Mouse (Mus musculus) ES-E14 (cell line): Measurements from ENCODE around the gene Cebpg. TPM values are rescaled to one million over a fixed set of nuclear protein-coding genes. Genes with fewer than 3 reads are reported as not detected.

Source experiments
- DNase-seq: peaks from one replicate; pipeline ENCODE4 v3.0.0-alpha.2; 2013; ENCODE audit warnings: low read depth, low spot score
- H3K27ac ChIP-seq: 2 replicates; pipeline ENCODE4 v1.5.1; 2012; ENCODE audit warnings: low read depth, mild to moderate bottlenecking, low read length, moderate library complexity, mixed read lengths; ENCODE audit not compliant: poor library complexity, insufficient read depth, severe bottlenecking
- H3K36me3 ChIP-seq: 2 replicates; pipeline ENCODE4 v1.6.1; 2012; ENCODE audit warnings: mild to moderate bottlenecking, low read length, moderate library complexity, mixed read lengths; ENCODE audit not compliant: control insufficient read depth, poor library complexity, insufficient read depth, severe bottlenecking
- H3K4me1 ChIP-seq, 2 experiments: fragments of 150-350 bp in 1 of 2; sonication (generic) in 1 of 2; 2 replicates each; pipeline ENCODE4 v1.6.1; 2012; ENCODE audit warnings: low read length in 2 of 2, mild to moderate bottlenecking in 1 of 2, mixed read lengths in 1 of 2; ENCODE audit not compliant: control insufficient read depth in 2 of 2, insufficient read depth in 2 of 2, poor library complexity in 1 of 2
- H3K4me3 ChIP-seq, 2 experiments: fragments of 150-350 bp in 1 of 2; sonication (generic) in 1 of 2; 2 replicates each; pipeline ENCODE4 v1.5.1; 2012; ENCODE audit warnings: low read length in 2 of 2, low read depth in 1 of 2, mild to moderate bottlenecking in 1 of 2, mixed read lengths in 1 of 2; ENCODE audit not compliant: insufficient read depth in 1 of 2, poor library complexity in 1 of 2, severe bottlenecking in 1 of 2
- H3K9ac ChIP-seq: 2 replicates; pipeline ENCODE4 v1.6.1; 2012; ENCODE audit warnings: low read depth, mild to moderate bottlenecking, low read length, mixed read lengths; ENCODE audit not compliant: poor library complexity, insufficient read depth, severe bottlenecking
- H3K9me3 ChIP-seq: fragments of 150-350 bp; sonication (generic); 2 replicates; pipeline ENCODE4 v1.6.1; 2012; ENCODE audit warnings: low read depth, mild to moderate bottlenecking, low read length; ENCODE audit not compliant: control insufficient read depth, insufficient read depth
- CHD2 ChIP-seq: IDR thresholded peaks from 2 replicates; pipeline ENCODE4 v1.6.1; 2014; ENCODE audit warnings: mild to moderate bottlenecking, low read depth, low read length, inconsistent platforms
- HCFC1 ChIP-seq: IDR thresholded peaks from 2 replicates; pipeline ENCODE4 v1.6.1; 2012; ENCODE audit warnings: low read length, inconsistent platforms, borderline replicate concordance; ENCODE audit not compliant: insufficient read depth
- MAFK ChIP-seq: IDR thresholded peaks from 2 replicates; pipeline ENCODE4 v1.6.1; 2014; ENCODE audit warnings: mild to moderate bottlenecking, low read depth, low read length, inconsistent platforms; ENCODE audit not compliant: insufficient read depth
- ZC3H11A ChIP-seq: IDR thresholded peaks from 2 replicates; pipeline ENCODE4 v1.6.1; 2012; ENCODE audit warnings: low read depth, mild to moderate bottlenecking, inconsistent platforms, low read length, borderline replicate concordance
- ZNF384 ChIP-seq: IDR thresholded peaks from 2 replicates; pipeline ENCODE4 v1.6.1; 2012; ENCODE audit warnings: low read depth, low read length, inconsistent platforms
- in situ Hi-C, 2 experiments: fragments of 600-800 bp; cut with MboI; formaldehyde crosslinking; loops; one replicate each; pipeline ENCODE4 v1.15.1; 2025; ENCODE audit warnings: low sequenced_read_pairs in 2 of 2, inconsistent platforms in 1 of 2; ENCODE audit not compliant: unreplicated experiment in 2 of 2
- total RNA-seq: library from RNA; depleted of rRNA; stranded (reverse); fragments of 300-350 nt; gene quantifications from 2 replicates; pipeline ENCODE4 v1.2.3, GENCODE M21; 2012

The Cebpg gene
- total RNA-seq, 1 experiment, result 14.0 TPM

DNA sequence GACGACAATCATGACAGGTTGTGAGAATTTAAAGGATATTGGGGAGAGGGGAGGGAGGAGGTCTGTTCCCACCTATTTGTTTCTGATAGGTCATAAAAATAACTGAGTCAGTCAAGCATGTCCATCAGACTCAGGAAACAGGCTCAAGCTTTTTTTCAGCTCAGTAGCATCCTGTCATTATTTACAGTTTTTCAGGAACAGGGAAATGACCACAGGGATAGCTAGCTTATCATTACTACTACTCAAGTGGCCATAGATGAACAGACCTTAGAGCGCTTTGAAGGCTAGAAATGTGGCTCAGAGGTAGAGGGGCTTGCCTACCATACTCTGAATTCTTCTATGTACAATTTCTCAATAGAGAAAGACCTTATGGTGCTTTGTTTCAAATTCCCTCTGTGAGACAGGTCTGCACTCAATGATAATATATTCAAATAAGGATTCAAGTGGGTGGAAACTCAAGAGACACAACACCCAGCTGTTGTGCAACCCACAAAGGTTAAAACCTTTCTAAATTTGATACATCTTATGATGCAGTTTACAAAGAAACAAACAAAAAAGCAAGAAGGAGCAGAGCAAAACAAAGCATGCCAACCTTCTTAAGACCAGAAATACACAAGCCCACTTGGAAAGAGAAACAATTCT lies 1.3 kb downstream of the Cebpg start:
- no peak for DNase-seq
- Histone ChIP-seq H3K36me3 (peaks cover 5% of the 10 kb centered on the region), H3K27ac (no peak overlapping the region), H3K4me1 (peaks cover 3 to 4% of the 10 kb centered on the region in 2 experiments; a peak in 2 of 4 replicates), H3K9me3 (no peaks in the 10 kb centered on the region), H3K4me3 (peak overlapping the region; percentile 95 to 99), H3K9ac (peak overlapping the region; percentile 98)
- in situ Hi-C loops, result no loop called here
- no peak for TF ChIP-seq MAFK
- no peak for TF ChIP-seq HCFC1
- no peak for TF ChIP-seq ZC3H11A
- no peak for TF ChIP-seq ZNF384
- no peak for TF ChIP-seq CHD2

DNA sequence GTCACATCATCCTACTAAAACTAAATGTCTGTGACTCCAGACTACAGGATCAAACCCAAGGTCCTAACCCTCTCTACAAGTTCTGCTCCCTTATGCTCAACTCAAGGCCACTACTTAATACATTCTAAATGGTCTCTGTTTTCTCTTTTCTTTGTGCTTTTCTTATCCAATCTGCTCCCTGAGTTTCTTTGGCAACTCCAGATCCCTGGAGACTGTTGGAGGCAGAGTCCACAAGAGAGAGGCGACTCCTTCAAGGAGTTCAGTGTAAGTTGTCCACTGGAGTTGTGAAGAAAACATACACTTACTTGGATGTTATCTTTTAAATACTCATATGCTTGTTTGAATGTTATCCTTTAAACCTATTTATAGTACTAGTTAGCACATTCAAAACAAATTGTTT lies 2.1 kb downstream of the Cebpg start:
- DNase-seq, result no peak
- H3K4me1 ChIP-seq, result peaks cover 3 to 4% of the 10 kb centered on the region in 2 experiments; a peak in 2 of 4 replicates
- no peaks in the 10 kb centered on the region for H3K9me3 ChIP-seq
- H3K36me3 ChIP-seq, result peaks cover 5% of the 10 kb centered on the region
- no peak overlapping the region for H3K4me3 ChIP-seq
- no peak overlapping the region for H3K27ac ChIP-seq
- TF ChIP-seq ZC3H11A, result no peak
- in situ Hi-C loops, result no loop called here
- H3K9ac ChIP-seq, result no peak overlapping the region

DNA sequence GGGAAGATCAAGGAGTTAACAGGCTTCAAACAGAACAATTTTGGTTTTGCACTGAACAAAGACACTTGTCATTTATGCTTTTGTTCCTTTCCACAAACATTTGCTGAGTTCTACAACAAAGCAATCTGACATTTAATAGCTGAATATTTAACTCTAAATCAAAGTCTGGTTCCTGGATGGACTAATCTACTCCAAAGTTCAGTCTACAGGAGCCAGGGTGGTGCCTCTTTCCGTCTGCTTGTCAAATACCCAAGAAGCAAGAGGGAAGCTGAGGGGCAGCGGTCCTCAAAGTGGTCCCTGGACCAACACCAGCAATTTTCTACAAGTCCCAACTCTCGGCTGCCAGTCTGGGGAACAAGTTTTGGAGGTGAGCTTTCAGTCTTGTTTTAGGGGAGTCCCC lies 3.2 kb downstream of the Cebpg start:
- no peak for DNase-seq
- H3K9me3 ChIP-seq, result no peaks in the 10 kb centered on the region
- in situ Hi-C loops, result no loop called here
- H3K9ac ChIP-seq, result no peak overlapping the region
- peaks cover 5% of the 10 kb centered on the region for H3K36me3 ChIP-seq
- H3K4me3 ChIP-seq, result no peak overlapping the region
- H3K4me1 ChIP-seq, result peaks cover 3 to 4% of the 10 kb centered on the region in 2 experiments; a peak in 2 of 4 replicates
- no peak for TF ChIP-seq ZC3H11A
- no peak overlapping the region for H3K27ac ChIP-seq

DNA sequence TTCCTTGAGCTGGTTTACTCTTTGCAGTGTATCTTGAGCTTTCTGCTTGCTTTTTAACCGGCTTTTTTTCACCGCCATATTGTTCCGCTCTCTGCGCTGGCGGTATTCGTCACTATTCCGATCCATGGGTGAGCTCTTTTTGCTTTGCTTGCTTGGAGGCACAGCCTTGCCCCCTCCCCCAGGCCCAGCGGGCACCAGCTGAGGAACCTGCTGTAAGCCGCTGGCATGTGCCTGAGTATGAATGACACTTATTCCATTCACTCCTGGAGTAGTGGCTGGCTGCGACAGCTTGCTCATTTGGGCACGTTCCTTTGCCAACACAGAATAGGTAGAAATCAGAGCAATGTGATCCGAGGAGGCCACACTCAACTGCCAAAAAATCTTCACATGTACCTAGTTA lies 5.8 kb downstream of the Cebpg start:
- no peak overlapping the region for H3K9ac ChIP-seq
- TF ChIP-seq CHD2, result no peak
- TF ChIP-seq HCFC1, result no peak
- no peak for TF ChIP-seq ZNF384
- no peak for TF ChIP-seq ZC3H11A
- no peak for TF ChIP-seq MAFK
- H3K4me1 ChIP-seq, result peaks cover 2 to 3% of the 10 kb centered on the region in 2 experiments; a peak in 2 of 4 replicates
- H3K27ac ChIP-seq, result no peak overlapping the region
- H3K36me3 ChIP-seq, result peaks cover 9% of the 10 kb centered on the region
- no peak overlapping the region for H3K4me3 ChIP-seq
- no peaks in the 10 kb centered on the region for H3K9me3 ChIP-seq
- in situ Hi-C loops, result no loop called here
- no peak for DNase-seq

DNA sequence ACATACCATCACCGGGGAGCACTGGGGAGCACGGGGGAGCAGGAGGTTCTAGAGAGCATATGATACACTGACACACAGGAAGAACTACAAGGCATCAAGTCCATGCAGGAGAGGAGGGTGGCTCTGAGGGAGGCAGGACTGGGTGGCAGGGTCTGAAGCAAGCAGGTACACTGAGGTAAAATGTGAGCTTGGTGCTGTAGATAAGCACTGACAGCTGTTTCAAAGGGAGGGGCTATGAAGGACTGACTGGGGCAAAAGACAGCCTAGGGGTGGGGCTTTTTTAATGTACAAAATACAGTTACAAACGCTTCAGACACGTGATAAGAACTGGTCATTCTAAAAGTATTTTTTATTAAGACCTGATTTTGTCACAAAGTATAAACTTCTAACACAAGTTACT lies 10.3 kb downstream of the Cebpg start:
- no peak for TF ChIP-seq CHD2
- no peak for TF ChIP-seq ZC3H11A
- no peak for TF ChIP-seq ZNF384
- TF ChIP-seq MAFK, result no peak
- no peak for TF ChIP-seq HCFC1
- Histone ChIP-seq H3K9ac (no peak overlapping the region), H3K36me3 (peaks cover 28% of the 10 kb centered on the region), H3K4me1 (peaks cover 0 to 2% of the 10 kb centered on the region in 2 experiments; a peak in 2 of 4 replicates), H3K27ac (no peak overlapping the region), H3K4me3 (no peak overlapping the region), H3K9me3 (no peaks in the 10 kb centered on the region)
- no peak for DNase-seq
- in situ Hi-C loops, result no loop called here
